Mouse (Mus musculus): ENCODE measurements around the gene Frem3.

The Frem3 gene

GRCm38 (mm10) chr8:80610549-80611440, at the start of gene Frem3:
Frem3 (plus strand) TSS chr8:80611080.
- CTCF ChIA-PET = no interaction called here

- CTCF ChIA-PET = no interaction called here
Measured at GRCm38 (mm10) chr8:80564205-80564839, 46.6 kb upstream of the Frem3 start.

- CTCF ChIA-PET = no interaction called here
Measured at GRCm38 (mm10) chr8:80567471-80567870, 43.4 kb upstream of the Frem3 start.

- CTCF ChIA-PET = no interaction called here
Measured at GRCm38 (mm10) chr8:80568243-80568995, 42.5 kb upstream of the Frem3 start.

GRCm38 (mm10) chr8:80572417-80573061, 38.3 kb upstream of the Frem3 start:
- CTCF ChIA-PET = no interaction called here

GRCm38 (mm10) chr8:80577126-80577525, 33.8 kb upstream of the Frem3 start:
- CTCF ChIA-PET = no interaction called here

GRCm38 (mm10) chr8:80579038-80579437, 31.8 kb upstream of the Frem3 start:
- CTCF ChIA-PET = no interaction called here

GRCm38 (mm10) chr8:80592626-80593025, 18.3 kb upstream of the Frem3 start:
- CTCF ChIA-PET = no interaction called here

GRCm38 (mm10) chr8:80600600-80601170, 10.2 kb upstream of the Frem3 start:
- CTCF ChIA-PET = interaction anchor here (0.6 kb wide), 1 partner anchor 18 kb away, joined by 3 read pairs; no protein-coding TSS in a partner anchor

- CTCF ChIA-PET = no interaction called here
Measured at GRCm38 (mm10) chr8:80601886-80602285, 9.0 kb upstream of the Frem3 start.

GRCm38 (mm10) chr8:80607082-80607481, 3.8 kb upstream of the Frem3 start:
- CTCF ChIA-PET = no interaction called here

GRCm38 (mm10) chr8:80611441-80611751, 516 bp downstream of the Frem3 start:
- CTCF ChIA-PET = no interaction called here

GRCm38 (mm10) chr8:80619787-80620186, 8.9 kb downstream of the Frem3 start:
- CTCF ChIA-PET = no interaction called here

GRCm38 (mm10) chr8:80647394-80647793, 36.5 kb downstream of the Frem3 start:
- CTCF ChIA-PET = no interaction called here

GRCm38 (mm10) chr8:80657639-80658038, 46.8 kb downstream of the Frem3 start:
- CTCF ChIA-PET = no interaction called here

GRCm38 (mm10) chr8:80661055-80661454, 50.2 kb downstream of the Frem3 start:
- CTCF ChIA-PET = no interaction called here

GRCm38 (mm10) chr8:80663476-80663875, 52.6 kb downstream of the Frem3 start:
- CTCF ChIA-PET = no interaction called here

- CTCF ChIA-PET = no interaction called here
Measured at GRCm38 (mm10) chr8:80669277-80669901, 58.5 kb downstream of the Frem3 start.

GRCm38 (mm10) chr8:80682594-80682993, 71.7 kb downstream of the Frem3 start:
- CTCF ChIA-PET = no interaction called here

- CTCF ChIA-PET = no interaction called here
Measured at GRCm38 (mm10) chr8:80683756-80684335, 73.0 kb downstream of the Frem3 start.

- CTCF ChIA-PET = no interaction called here
Measured at GRCm38 (mm10) chr8:80688141-80688540, 77.3 kb downstream of the Frem3 start.

Data from spleen, embryonic (tissue).